Mouse (Mus musculus) left cerebral cortex, adult 18-20 months (tissue): ENCODE results near the gene Cped1. TPM values are rescaled to one million over a fixed set of nuclear protein-coding genes. Genes with fewer than 3 reads are reported as not detected.

Source experiments
- DNase-seq, 2 experiments: peaks; one replicate each; pipeline ENCODE4 v3.0.0; 2021 to 2022; ENCODE audit warnings: low spot score in 2 of 2, mixed read lengths in 1 of 2
- total RNA-seq, 2 experiments: library from RNA; stranded (reverse); gene quantifications; 2 replicates each; pipeline ENCODE4 v1.2.3; 2021

Cped1 gene
- total RNA-seq, 2 experiments from 2014 or later = 3.7 to 5.9 TPM

DNA sequence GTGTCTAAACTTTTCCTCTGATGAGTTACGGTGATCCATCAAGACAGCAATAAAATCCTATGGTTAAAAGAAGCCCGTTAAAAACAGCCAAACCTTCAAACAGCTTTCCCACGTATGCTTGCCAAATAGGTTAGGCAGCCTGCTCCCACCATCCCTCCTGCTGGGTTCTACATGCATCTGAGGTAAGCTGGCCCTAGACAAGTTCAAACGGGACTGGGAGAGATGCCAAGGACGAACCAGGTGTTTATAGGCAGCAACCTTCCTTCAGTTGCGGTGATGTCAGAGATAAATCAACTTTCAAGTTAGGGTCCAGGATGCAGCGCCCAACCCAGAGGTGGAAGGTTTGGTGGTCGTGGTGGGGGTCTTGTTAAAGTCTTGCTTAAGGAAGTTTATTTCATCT is 155.1 kb downstream of the Cped1 start:
- no peak for DNase-seq

DNA sequence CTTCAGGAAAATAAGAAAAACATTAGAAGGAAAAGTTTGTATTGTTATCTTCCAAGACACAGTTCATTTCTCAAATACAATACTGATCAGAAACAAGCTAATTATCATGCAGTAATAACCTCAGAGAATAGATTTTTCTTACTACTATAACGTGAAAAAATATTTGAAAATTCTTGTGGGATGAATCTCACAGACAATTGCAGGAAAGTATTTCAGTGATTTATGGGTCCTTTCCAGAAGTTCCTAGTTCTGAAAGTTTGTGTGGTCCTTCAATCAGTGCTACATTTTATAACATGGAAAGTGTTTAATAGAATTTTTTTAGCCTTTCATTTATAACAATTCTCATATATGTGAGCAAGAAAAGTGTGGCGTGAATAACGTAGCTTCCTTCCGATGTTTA is 161.5 kb downstream of the Cped1 start:
- DNase-seq = no peak

GRCm38 (mm10) chr6:22148511-22148910 is 162.8 kb downstream of the Cped1 start:
- no peak for DNase-seq

GRCm38 (mm10) chr6:22157461-22157860 is 171.7 kb downstream of the Cped1 start:
- DNase-seq = no peak

- DNase-seq = no peak
Observed at GRCm38 (mm10) chr6:22161944-22162343, 176.2 kb downstream of the Cped1 start.

DNA sequence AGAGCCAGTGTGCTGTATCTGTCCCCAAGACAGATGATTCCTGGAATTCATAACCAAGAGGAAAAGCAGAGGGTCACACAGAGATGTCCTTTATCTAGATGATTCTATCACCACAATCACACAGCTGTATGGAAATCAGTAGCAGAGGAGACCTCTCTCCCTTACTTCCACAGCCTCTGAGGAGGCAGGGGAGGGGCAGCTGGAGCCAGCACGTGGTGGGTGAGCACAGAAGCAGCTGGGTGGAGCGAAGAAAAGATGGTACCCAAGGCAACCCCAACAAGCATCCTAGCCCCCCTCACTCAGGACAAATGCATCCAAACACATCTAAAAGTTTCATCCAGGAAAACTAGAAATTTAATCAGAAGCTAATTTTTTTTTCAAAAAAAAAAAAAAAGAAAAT is 182.7 kb downstream of the Cped1 start:
- DNase-seq = no peak

DNA sequence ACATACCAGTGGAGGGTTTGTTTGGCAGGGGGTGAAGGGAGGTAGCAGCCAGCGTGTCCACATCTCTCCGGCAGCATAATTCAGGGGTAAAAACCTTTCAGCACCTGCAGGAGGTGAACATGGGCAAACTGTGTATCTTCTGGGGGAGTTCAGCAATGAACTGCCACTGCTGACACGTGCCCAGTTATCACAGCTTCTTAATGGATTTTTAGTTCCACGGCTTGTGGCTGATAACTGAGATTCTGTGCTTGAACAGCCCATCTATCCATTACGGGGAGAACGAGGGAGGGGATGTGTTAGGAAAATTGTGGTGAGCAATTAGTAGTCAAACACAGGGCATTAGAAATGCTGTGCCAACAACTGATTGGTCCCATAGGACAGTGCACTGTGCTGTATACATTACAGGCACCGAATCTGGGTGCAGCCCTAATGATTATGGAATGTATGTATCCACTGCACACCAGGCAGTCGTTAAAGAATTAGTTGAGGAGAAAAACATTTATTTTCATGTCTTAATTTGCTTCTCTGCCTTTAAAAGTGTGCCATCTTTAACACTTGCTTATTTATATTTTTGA is 193.1 kb downstream of the Cped1 start:
- DNase-seq = no peak

GRCm38 (mm10) chr6:22180316-22180715 is 194.6 kb downstream of the Cped1 start:
- DNase-seq = no peak

DNA sequence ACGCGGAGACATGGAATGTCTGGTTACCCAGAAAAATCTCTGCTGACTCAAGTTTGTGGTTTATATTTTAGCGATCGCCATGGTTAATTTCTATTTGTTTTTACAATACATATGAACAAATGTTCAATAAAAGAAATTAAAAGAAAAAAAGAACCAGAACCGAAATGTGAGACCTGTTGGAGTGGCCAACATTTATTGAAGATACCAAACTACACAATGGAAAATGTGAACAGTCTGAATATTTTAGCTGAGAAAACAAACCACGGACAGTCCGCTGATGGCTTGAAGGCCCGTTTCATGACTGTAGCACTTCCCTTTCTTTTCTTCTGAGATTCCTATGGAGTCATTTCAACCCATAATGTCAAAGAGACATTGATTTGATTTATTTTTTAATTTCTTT is 201.3 kb downstream of the Cped1 start:
- DNase-seq = no peak

GRCm38 (mm10) chr6:22189346-22190335 is 203.9 kb downstream of the Cped1 start:
- DNase-seq = no peak

DNA sequence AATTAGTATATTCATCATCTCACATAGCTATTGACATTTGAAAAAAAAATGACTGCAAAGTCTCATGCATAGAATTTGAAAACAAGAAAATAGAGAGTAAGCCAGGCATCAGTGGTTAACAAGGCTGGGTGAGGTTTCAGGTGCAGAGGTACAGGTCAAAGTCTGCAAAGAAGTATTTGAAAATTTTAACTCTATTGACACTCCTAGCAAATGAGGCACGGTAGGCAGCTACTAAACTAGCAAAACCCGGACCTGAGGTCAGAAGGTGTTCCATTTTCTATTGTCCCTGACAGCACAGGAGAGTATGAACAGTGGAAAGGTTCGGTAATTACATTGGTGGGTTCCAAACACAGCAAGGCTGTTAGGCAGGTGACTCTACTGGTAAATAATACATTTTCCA is 212.9 kb downstream of the Cped1 start:
- DNase-seq = no peak

DNA sequence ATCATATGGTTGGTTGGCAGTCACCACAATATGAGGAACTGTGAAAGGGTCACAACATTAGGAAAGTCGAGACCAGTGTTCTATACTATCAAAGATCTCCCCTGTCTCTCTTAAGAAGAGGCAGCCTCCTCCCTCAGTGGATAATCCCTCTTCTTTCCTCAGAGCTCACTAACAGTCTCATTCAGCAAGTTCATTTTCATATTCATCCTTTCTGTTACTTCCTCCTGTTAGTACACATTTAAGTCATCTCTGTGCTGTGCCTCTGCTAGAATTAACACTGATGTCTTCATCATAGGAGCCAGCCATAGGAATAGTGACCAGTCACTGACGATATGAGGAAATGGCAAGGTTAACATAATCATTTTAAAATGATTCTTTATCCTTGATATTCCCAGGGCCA is 213.8 kb downstream of the Cped1 start:
- no peak for DNase-seq

DNA sequence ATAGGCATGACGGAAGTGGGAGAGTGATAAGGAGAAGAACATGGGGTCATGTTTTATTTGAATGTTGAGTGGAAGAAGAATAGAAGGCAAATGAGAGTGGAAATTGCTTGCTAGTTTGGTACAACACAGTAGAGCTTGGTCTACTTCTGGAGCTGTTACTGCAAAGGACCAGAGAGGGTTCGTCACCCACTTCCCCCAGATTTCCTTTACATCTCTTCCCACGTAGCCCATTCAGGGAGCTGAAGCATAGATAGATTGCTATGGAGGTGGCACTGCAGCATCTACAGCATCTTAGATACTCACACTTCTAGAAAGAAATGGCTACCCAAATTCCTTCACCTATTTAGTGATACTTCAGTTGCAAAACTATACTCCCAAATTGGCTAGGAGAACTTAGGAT is 214.4 kb downstream of the Cped1 start:
- DNase-seq = no peak

DNA sequence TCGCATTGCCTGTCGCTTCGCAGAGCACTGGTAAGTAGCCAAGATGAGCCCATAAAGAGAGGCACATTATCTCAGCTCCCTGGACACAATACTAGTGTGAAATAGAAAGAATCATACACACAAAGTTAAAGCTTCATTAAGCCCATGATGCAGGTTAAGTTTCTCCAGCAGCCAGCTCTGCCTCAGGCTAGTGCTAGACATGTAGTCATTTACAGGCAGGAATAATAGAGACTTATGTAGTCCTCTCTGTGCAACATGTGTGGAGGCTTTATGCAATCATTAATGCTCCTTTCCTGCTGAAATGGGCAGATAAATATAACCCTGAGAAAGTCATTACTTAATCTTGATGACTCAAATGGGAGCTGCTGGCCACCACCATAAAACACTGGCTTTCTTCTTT is 216.2 kb downstream of the Cped1 start:
- no peak for DNase-seq

GRCm38 (mm10) chr6:22205030-22205750 is 219.5 kb downstream of the Cped1 start:
- DNase-seq = no peak

GRCm38 (mm10) chr6:22205751-22206121 is 220.0 kb downstream of the Cped1 start:
- no peak for DNase-seq

GRCm38 (mm10) chr6:22206179-22206578 is 220.5 kb downstream of the Cped1 start:
- DNase-seq = no peak

- no peak for DNase-seq
Observed at GRCm38 (mm10) chr6:22206630-22207293, 221.0 kb downstream of the Cped1 start.

GRCm38 (mm10) chr6:22212158-22212557 is 226.4 kb downstream of the Cped1 start:
- DNase-seq = no peak

- DNase-seq = no peak
Observed at GRCm38 (mm10) chr6:22213187-22213586, 227.5 kb downstream of the Cped1 start.

DNA sequence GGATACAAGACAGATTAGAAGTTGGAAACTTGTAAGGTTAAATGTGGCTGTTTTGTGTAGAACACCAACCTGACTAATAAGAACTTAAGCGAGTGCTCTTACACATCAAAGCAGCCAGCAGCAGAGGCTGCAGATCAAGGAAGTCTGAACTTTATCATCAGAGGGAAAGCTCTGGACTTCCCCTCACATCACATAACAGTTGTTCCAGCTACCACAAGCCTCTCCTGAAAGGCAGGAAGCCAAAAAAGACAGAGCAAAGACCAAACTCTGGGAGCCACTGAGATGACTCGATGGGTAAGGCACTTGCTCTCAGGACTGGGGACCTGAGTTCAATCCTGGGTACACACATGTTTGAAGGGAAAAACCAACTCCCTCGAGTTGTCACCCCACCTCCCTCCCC is 228.1 kb downstream of the Cped1 start:
- no peak for DNase-seq
